In the genomic region with DNA sequence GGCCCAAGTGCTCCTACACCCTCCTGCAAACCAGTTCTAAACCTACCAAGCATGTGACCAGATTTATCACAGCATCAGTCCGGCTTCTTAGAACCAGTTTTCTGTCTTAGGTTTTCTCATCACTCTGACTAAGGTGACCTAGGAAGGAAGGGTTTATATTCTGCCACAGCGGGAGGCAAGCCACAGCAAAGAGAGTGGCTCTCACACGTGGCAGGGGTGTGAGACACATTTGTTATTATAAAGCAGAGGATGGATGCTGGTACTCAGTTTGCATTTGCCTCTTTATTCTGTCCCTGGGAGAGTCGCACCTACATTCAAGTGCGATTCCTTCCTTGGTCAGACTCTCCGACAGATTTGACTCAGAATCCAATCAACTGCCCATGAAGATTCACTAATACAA, we compare ENCODE assay signal across 17 mouse cellular contexts.
"Had no signal": no experiment of that assay in that cellular context is flagged by ENCODE, and none has a peak within 500 bp of the region (broad histone marks: within the 10 kb centered on the region; RNA-seq: fewer than 3 reads in every experiment).

No protein-coding gene starts in this region.

- DNase-seq: gastrocnemius, adult 2 months; gastrocnemius, postnatal 10 days; gastrocnemius, postnatal 25 days; heart, adult 18-20 months; heart, postnatal 10 days; heart, postnatal 4 days; kidney, adult 18-20 months; kidney, adult 8-10 months; kidney, postnatal 10 days; kidney, postnatal 25 days; kidney, postnatal 4 days; liver; liver, embryonic 13.5 days had no signal

- ATAC-seq: hindbrain, embryonic 16.5 days; inflammation-experienced regulatory T-cells, adult 6 months; intestine, embryonic 15.5 days; intestine, postnatal 0 days had no signal
